Mouse (Mus musculus) limb, embryonic 14.5 days (tissue): Measurements from ENCODE around the gene Gm20388. TPM values are rescaled to one million over a fixed set of nuclear protein-coding genes. Genes with fewer than 3 reads are reported as not detected.
A peak's percentile ranks its signal among the peaks of the same experiment; 100 is the strongest.

Experiments used
- ATAC-seq: fragments of 200-750 bp; cut with Nextera tagmentation; 2 replicates; pipeline ENCODE4 v1.8.0; 2017; ENCODE audit warnings: low read depth, moderate number of reproducible peaks, moderate TSS enrichment; ENCODE audit not compliant: low FRiP score
- DNase-seq: peaks from one replicate; pipeline ENCODE4 v3.0.0-alpha.2; 2015; ENCODE audit warnings: low spot score
- H3K27ac ChIP-seq: fragments of 300-500 bp; sonication (generic); replicated peaks from 2 replicates; pipeline ENCODE4 v1.5.1; 2014; ENCODE audit warnings: low read depth, mild to moderate bottlenecking, low read length, moderate library complexity, mixed read lengths
- H3K27me3 ChIP-seq: fragments of 300-500 bp; sonication (generic); 2 replicates; pipeline ENCODE4 v1.6.1; 2014; ENCODE audit warnings: low read length, mixed read lengths; ENCODE audit not compliant: control insufficient read depth, insufficient read depth
- H3K36me3 ChIP-seq: fragments of 300-500 bp; sonication (generic); 2 replicates; pipeline ENCODE4 v1.6.1; 2014; ENCODE audit warnings: mild to moderate bottlenecking, low read length, moderate library complexity, mixed read lengths; ENCODE audit not compliant: control insufficient read depth, insufficient read depth
- H3K4me1 ChIP-seq: fragments of 300-500 bp; sonication (generic); 2 replicates; pipeline ENCODE4 v1.6.1; 2014; ENCODE audit warnings: antibody characterized with exemption, low read length, mixed read lengths; ENCODE audit not compliant: control insufficient read depth, insufficient read depth
- H3K4me2 ChIP-seq: fragments of 300-500 bp; sonication (generic); replicated peaks from 2 replicates; pipeline ENCODE4 v1.6.1; 2014; ENCODE audit warnings: low read depth, mild to moderate bottlenecking, low read length, moderate library complexity; ENCODE audit not compliant: severe bottlenecking
- H3K4me3 ChIP-seq: fragments of 300-500 bp; sonication (generic); replicated peaks from 2 replicates; pipeline ENCODE4 v1.5.1; 2014; ENCODE audit warnings: low read length
- H3K9ac ChIP-seq: fragments of 300-500 bp; sonication (generic); 2 replicates; pipeline ENCODE4 v1.6.1; 2014; ENCODE audit warnings: mild to moderate bottlenecking, low read depth, low read length, moderate library complexity; ENCODE audit not compliant: severe bottlenecking
- H3K9me3 ChIP-seq: fragments of 300-500 bp; sonication (generic); 2 replicates; pipeline ENCODE4 v1.6.1; 2016; ENCODE audit warnings: low read length; ENCODE audit not compliant: control insufficient read depth
- POLR2A ChIP-seq: fragments of 200-500 bp; IDR thresholded peaks from 2 replicates; pipeline ENCODE4 v1.8.0; 2012; ENCODE audit warnings: inconsistent platforms, mild to moderate bottlenecking, moderate library complexity, borderline replicate concordance; ENCODE audit not compliant: insufficient read depth, insufficient read length; ENCODE audit errors: extremely low read depth
- WGBS: fragments of 180-500 bp; shearing (Covaris S2); extraction: QIAGEN DNeasy Blood & Tissue Kit; methylation state at CpG from one replicate; pipeline ENCODE4 v1.1.7; 2014; 5-methylcytosine and 5-hydroxymethylcytosine counted together
- polyA plus RNA-seq, 2 experiments: library from polyadenylated mRNA; depleted of rRNA in 1 of 2; stranded (reverse) in 1 of 2; unstranded in 1 of 2; fragments of >200 nt; fragmentation: Nextera tagmentation in 1 of 2; extraction: Ambion mirVana in 1 of 2; gene quantifications; 2 replicates each; pipeline versions ENCODE4 v1.2.1 to v1.2.3; 2012 to 2014

Gene Gm20388
- polyA plus RNA-seq, 2 experiments, result 1.9 to 49.9 TPM

GRCm38 (mm10) chr8:123122059-123122458 is 3211.4 kb downstream of the Gm20388 start:
- H3K9ac ChIP-seq, result no peak overlapping the region

DNA sequence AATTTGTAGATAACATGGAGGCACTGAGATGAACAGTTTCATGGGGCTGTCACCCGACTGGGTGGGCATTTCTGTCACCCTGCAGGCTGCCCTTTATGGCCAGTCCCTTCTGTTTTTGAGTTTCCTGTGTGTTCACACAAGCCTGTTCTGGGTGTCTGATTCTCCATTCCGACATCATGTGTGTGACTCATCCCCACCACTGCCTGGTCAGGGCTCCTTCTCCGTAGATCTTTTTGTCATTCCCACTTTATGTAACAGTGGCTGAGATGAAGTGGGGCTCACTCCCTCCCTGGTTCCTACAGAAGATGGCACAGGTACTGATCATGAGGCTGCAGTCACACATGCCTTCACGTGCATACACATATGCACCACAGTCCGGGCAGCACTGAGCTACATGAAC is 3212.0 kb downstream of the Gm20388 start:
- no peak for TF ChIP-seq POLR2A
- H3K9me3 ChIP-seq, result no peaks in the 10 kb centered on the region
- H3K36me3 ChIP-seq, result no peaks in the 10 kb centered on the region
- DNase-seq, result no peak
- no peak overlapping the region for H3K4me2 ChIP-seq
- H3K4me3 ChIP-seq, result no peak overlapping the region
- ATAC-seq, result no peak
- peaks cover 15% of the 10 kb centered on the region for H3K27me3 ChIP-seq
- 78% methylated on average over 5 of the region's 5 CpGs for WGBS
- H3K4me1 ChIP-seq, result peaks cover 7% of the 10 kb centered on the region; the same call in 1 of the 2 replicates
- no peak overlapping the region for H3K9ac ChIP-seq
- no peak overlapping the region for H3K27ac ChIP-seq

More at GRCm38 (mm10) chr8:123122059-123122458, 3211.4 kb downstream of the Gm20388 start:
- Histone ChIP-seq H3K9me3 (no peaks in the 10 kb centered on the region), H3K27ac (no peak overlapping the region), H3K36me3 (no peaks in the 10 kb centered on the region), H3K4me1 (peaks cover 10% of the 10 kb centered on the region; the same call in 1 of the 2 replicates), H3K4me2 (no peak overlapping the region), H3K4me3 (no peak overlapping the region), H3K27me3 (peaks cover 21% of the 10 kb centered on the region)
- ATAC-seq, result no peak
- TF ChIP-seq POLR2A, result no peak
- no peak for DNase-seq
- 60% methylated on average over 9 of the region's 9 CpGs for WGBS

- Histone ChIP-seq H3K27me3 (no peaks in the 10 kb centered on the region), H3K9me3 (no peaks in the 10 kb centered on the region), H3K4me2 (no peak overlapping the region), H3K36me3 (no peaks in the 10 kb centered on the region), H3K9ac (no peak overlapping the region), H3K4me1 (peaks cover 5% of the 10 kb centered on the region; the same call in 1 of the 2 replicates), H3K4me3 (no peak overlapping the region), H3K27ac (no peak overlapping the region)
- peak; percentile 61 for ATAC-seq
- no peak for DNase-seq
- TF ChIP-seq POLR2A, result no peak
- 9% methylated on average over 19 of the region's 19 CpGs for WGBS
Observed at GRCm38 (mm10) chr8:123126193-123126816, 3215.7 kb downstream of the Gm20388 start.

GRCm38 (mm10) chr8:123131041-123131440 is 3220.4 kb downstream of the Gm20388 start:
- WGBS, result 62% methylated on average over 9 of the region's 9 CpGs
- 0 out of 2 replicates have a peak, but pooled peaks cover under 1% of the 10 kb centered on the region for H3K4me1 ChIP-seq
- no peaks in the 10 kb centered on the region for H3K36me3 ChIP-seq
- DNase-seq (no peak), ATAC-seq (no peak)
- no peaks in the 10 kb centered on the region for H3K27me3 ChIP-seq
- H3K9me3 ChIP-seq, result no peaks in the 10 kb centered on the region
- TF ChIP-seq POLR2A, result no peak
- no peak overlapping the region for H3K27ac ChIP-seq
- no peak overlapping the region for H3K4me3 ChIP-seq
- no peak overlapping the region for H3K9ac ChIP-seq
- no peak overlapping the region for H3K4me2 ChIP-seq

DNA sequence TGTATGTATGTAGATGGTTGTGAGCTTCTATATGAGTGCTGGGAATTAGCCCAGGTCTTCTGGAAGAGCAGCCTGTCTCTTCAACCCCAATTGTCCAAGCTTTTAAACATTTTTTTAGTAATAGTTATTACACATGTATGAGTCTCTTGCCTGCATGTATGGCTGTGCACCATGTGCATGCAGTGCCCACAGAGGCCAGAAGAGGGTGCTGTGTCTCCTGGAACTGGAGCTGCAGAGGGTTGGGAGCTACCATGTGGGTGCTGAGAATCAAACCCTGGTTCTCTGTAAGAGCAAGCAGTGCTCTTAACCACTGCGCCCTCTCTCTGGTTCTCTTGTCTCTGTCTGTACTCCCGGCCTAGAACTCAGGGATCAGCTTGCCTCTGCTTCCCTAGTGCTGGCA is 3222.3 kb downstream of the Gm20388 start:
- Histone ChIP-seq H3K27ac (no peak overlapping the region), H3K9me3 (no peaks in the 10 kb centered on the region), H3K27me3 (no peaks in the 10 kb centered on the region), H3K4me3 (no peak overlapping the region), H3K9ac (no peak overlapping the region), H3K4me1 (peaks cover 12% of the 10 kb centered on the region), H3K4me2 (no peak overlapping the region), H3K36me3 (no peaks in the 10 kb centered on the region)
- TF ChIP-seq POLR2A, result no peak
- 96% methylated on average over 2 of the region's 2 CpGs for WGBS
- DNase-seq (no peak), ATAC-seq (no peak)
